Mouse (Mus musculus): ENCODE measurements at regions not wholly inside any gene's neighbourhood (a gene's known extent, or its start where the extent isn't known, plus 50 kb on each side); places are given as distances from the start of the nearest gene placed in this dataset.

- ATAC-seq, result no peak
- Histone ChIP-seq H3K4me3 (replicated peaks; ENCODE audit: low read length) (no peak overlapping the region), H3K27ac (ENCODE audit: low read length) (no peak overlapping the region), H3K9ac (replicated peaks; ENCODE audit: low read depth, low read length) (no peak overlapping the region), H3K4me1 (replicated peaks; ENCODE audit: control insufficient read depth, insufficient read depth, low read length) (no peaks in the 10 kb centered on the region), H3K36me3 (ENCODE audit: control insufficient read depth, insufficient read depth) (no peaks in the 10 kb centered on the region), H3K27me3 (replicated peaks; ENCODE audit: control insufficient read depth, insufficient read depth, low read length) (no peaks in the 10 kb centered on the region), H3K9me3 (ENCODE audit: control insufficient read depth, low read length) (no peaks in the 10 kb centered on the region), H3K4me2 (ENCODE audit: low read length) (no peak overlapping the region)
- 42% methylated on average over 9 of the region's 9 CpGs for WGBS
Observed at GRCm38 (mm10) chr4:87718166-87718805, 314.9 kb downstream of the Mllt3 start.

GRCm38 (mm10) chr4:87715212-87715933 is 317.8 kb downstream of the Mllt3 start:
- ATAC-seq, result no peak
- H3K27ac ChIP-seq (ENCODE audit: low read length), result no peak overlapping the region
- no peak overlapping the region for H3K9ac ChIP-seq (replicated peaks; ENCODE audit: low read depth, low read length)
- H3K4me1 ChIP-seq (replicated peaks; ENCODE audit: control insufficient read depth, insufficient read depth, low read length), result no peaks in the 10 kb centered on the region
- no peaks in the 10 kb centered on the region for H3K27me3 ChIP-seq (replicated peaks; ENCODE audit: control insufficient read depth, insufficient read depth, low read length)
- H3K4me2 ChIP-seq (ENCODE audit: low read length), result no peak overlapping the region
- H3K9me3 ChIP-seq (ENCODE audit: control insufficient read depth, low read length), result no peaks in the 10 kb centered on the region
- H3K36me3 ChIP-seq (ENCODE audit: control insufficient read depth, insufficient read depth), result no peaks in the 10 kb centered on the region
- WGBS, result 75% methylated on average over 11 of the region's 11 CpGs
- no peak overlapping the region for H3K4me3 ChIP-seq (replicated peaks; ENCODE audit: low read length)

GRCm38 (mm10) chr4:87712691-87713090 is 320.5 kb downstream of the Mllt3 start:
- Histone ChIP-seq H3K4me1 (replicated peaks; ENCODE audit: control insufficient read depth, insufficient read depth, low read length) (peaks cover 6% of the 10 kb centered on the region), H3K36me3 (ENCODE audit: control insufficient read depth, insufficient read depth) (no peaks in the 10 kb centered on the region), H3K27ac (ENCODE audit: low read length) (no peak overlapping the region), H3K27me3 (replicated peaks; ENCODE audit: control insufficient read depth, insufficient read depth, low read length) (no peaks in the 10 kb centered on the region), H3K9me3 (ENCODE audit: control insufficient read depth, low read length) (no peaks in the 10 kb centered on the region), H3K9ac (replicated peaks; ENCODE audit: low read depth, low read length) (no peak overlapping the region), H3K4me2 (ENCODE audit: low read length) (no peak overlapping the region), H3K4me3 (replicated peaks; ENCODE audit: low read length) (no peak overlapping the region)
- ATAC-seq, result no peak
- WGBS, result 87% methylated on average over 2 of the region's 2 CpGs

- Histone ChIP-seq H3K9ac (replicated peaks; ENCODE audit: low read depth, low read length) (no peak overlapping the region), H3K9me3 (ENCODE audit: control insufficient read depth, low read length) (no peaks in the 10 kb centered on the region), H3K27me3 (replicated peaks; ENCODE audit: control insufficient read depth, insufficient read depth, low read length) (no peaks in the 10 kb centered on the region), H3K36me3 (ENCODE audit: control insufficient read depth, insufficient read depth) (no peaks in the 10 kb centered on the region), H3K4me1 (replicated peaks; ENCODE audit: control insufficient read depth, insufficient read depth, low read length) (peaks cover 6% of the 10 kb centered on the region), H3K4me2 (ENCODE audit: low read length) (no peak overlapping the region), H3K27ac (ENCODE audit: low read length) (no peak overlapping the region), H3K4me3 (replicated peaks; ENCODE audit: low read length) (no peak overlapping the region)
- ATAC-seq, result no peak
- WGBS, result 97% methylated on average over 3 of the region's 3 CpGs
Observed at GRCm38 (mm10) chr4:87712286-87712685, 320.9 kb downstream of the Mllt3 start.

- peaks cover 6% of the 10 kb centered on the region for H3K4me1 ChIP-seq (replicated peaks; ENCODE audit: control insufficient read depth, insufficient read depth, low read length)
- H3K4me2 ChIP-seq (ENCODE audit: low read length), result no peak overlapping the region
- H3K27ac ChIP-seq (ENCODE audit: low read length), result no peak overlapping the region
- H3K27me3 ChIP-seq (replicated peaks; ENCODE audit: control insufficient read depth, insufficient read depth, low read length), result no peaks in the 10 kb centered on the region
- H3K9me3 ChIP-seq (ENCODE audit: control insufficient read depth, low read length), result no peaks in the 10 kb centered on the region
- 89% methylated on average over 8 of the region's 8 CpGs for WGBS
- no peak for ATAC-seq
- H3K9ac ChIP-seq (replicated peaks; ENCODE audit: low read depth, low read length), result no peak overlapping the region
- H3K36me3 ChIP-seq (ENCODE audit: control insufficient read depth, insufficient read depth), result no peaks in the 10 kb centered on the region
- H3K4me3 ChIP-seq (replicated peaks; ENCODE audit: low read length), result no peak overlapping the region
Observed at GRCm38 (mm10) chr4:87711185-87711827, 321.9 kb downstream of the Mllt3 start.

- H3K4me2 ChIP-seq (ENCODE audit: low read length), result no peak overlapping the region
Observed at GRCm38 (mm10) chr4:87708981-87709645, 324.1 kb downstream of the Mllt3 start.

GRCm38 (mm10) chr4:87707386-87707785 is 325.8 kb downstream of the Mllt3 start:
- ATAC-seq, result no peak
- Histone ChIP-seq H3K9ac (replicated peaks; ENCODE audit: low read depth, low read length) (no peak overlapping the region), H3K4me3 (replicated peaks; ENCODE audit: low read length) (no peak overlapping the region), H3K27ac (ENCODE audit: low read length) (no peak overlapping the region), H3K4me1 (replicated peaks; ENCODE audit: control insufficient read depth, insufficient read depth, low read length) (peaks cover 6% of the 10 kb centered on the region), H3K27me3 (replicated peaks; ENCODE audit: control insufficient read depth, insufficient read depth, low read length) (no peaks in the 10 kb centered on the region), H3K4me2 (ENCODE audit: low read length) (no peak overlapping the region), H3K36me3 (ENCODE audit: control insufficient read depth, insufficient read depth) (no peaks in the 10 kb centered on the region), H3K9me3 (ENCODE audit: control insufficient read depth, low read length) (no peaks in the 10 kb centered on the region)
- WGBS, result 67% methylated on average over 2 of the region's 2 CpGs

More at GRCm38 (mm10) chr4:87708981-87709645, 324.1 kb downstream of the Mllt3 start:
- H3K27me3 ChIP-seq (replicated peaks; ENCODE audit: control insufficient read depth, insufficient read depth, low read length), result no peaks in the 10 kb centered on the region
- ATAC-seq, result peak; percentile 43; the same call in 1 of the 2 replicates
- 10% methylated on average over 5 of the region's 5 CpGs for whole genome bisulfite sequencing
- no peak overlapping the region for H3K4me3 ChIP-seq (replicated peaks; ENCODE audit: low read length)
- no peak overlapping the region for H3K27ac ChIP-seq (ENCODE audit: low read length)
- H3K36me3 ChIP-seq (ENCODE audit: control insufficient read depth, insufficient read depth), result no peaks in the 10 kb centered on the region
- H3K9ac ChIP-seq (replicated peaks; ENCODE audit: low read depth, low read length), result no peak overlapping the region
- peaks cover 6% of the 10 kb centered on the region for H3K4me1 ChIP-seq (replicated peaks; ENCODE audit: control insufficient read depth, insufficient read depth, low read length)
- no peaks in the 10 kb centered on the region for H3K9me3 ChIP-seq (ENCODE audit: control insufficient read depth, low read length)

- Histone ChIP-seq H3K4me1 (replicated peaks; ENCODE audit: control insufficient read depth, insufficient read depth, low read length) (no peaks in the 10 kb centered on the region), H3K27me3 (replicated peaks; ENCODE audit: control insufficient read depth, insufficient read depth, low read length) (no peaks in the 10 kb centered on the region), H3K36me3 (ENCODE audit: control insufficient read depth, insufficient read depth) (no peaks in the 10 kb centered on the region), H3K27ac (ENCODE audit: low read length) (no peak overlapping the region), H3K9ac (replicated peaks; ENCODE audit: low read depth, low read length) (no peak overlapping the region), H3K4me3 (replicated peaks; ENCODE audit: low read length) (no peak overlapping the region), H3K4me2 (ENCODE audit: low read length) (no peak overlapping the region), H3K9me3 (ENCODE audit: control insufficient read depth, low read length) (no peaks in the 10 kb centered on the region)
- ATAC-seq, result peak; percentile 55
- 18% methylated on average over 4 of the region's 4 CpGs for WGBS
Observed at GRCm38 (mm10) chr4:87702834-87703233, 330.3 kb downstream of the Mllt3 start.

- no peaks in the 10 kb centered on the region for H3K27me3 ChIP-seq (replicated peaks; ENCODE audit: control insufficient read depth, insufficient read depth, low read length)
- 94% methylated on average over 3 of the region's 3 CpGs for WGBS
- no peaks in the 10 kb centered on the region for H3K9me3 ChIP-seq (ENCODE audit: control insufficient read depth, low read length)
- H3K4me2 ChIP-seq (ENCODE audit: low read length), result no peak overlapping the region
- H3K4me1 ChIP-seq (replicated peaks; ENCODE audit: control insufficient read depth, insufficient read depth, low read length), result no peaks in the 10 kb centered on the region
- no peak overlapping the region for H3K27ac ChIP-seq (ENCODE audit: low read length)
- ATAC-seq, result no peak
- H3K4me3 ChIP-seq (replicated peaks; ENCODE audit: low read length), result no peak overlapping the region
- H3K9ac ChIP-seq (replicated peaks; ENCODE audit: low read depth, low read length), result no peak overlapping the region
- no peaks in the 10 kb centered on the region for H3K36me3 ChIP-seq (ENCODE audit: control insufficient read depth, insufficient read depth)
Observed at GRCm38 (mm10) chr4:87702290-87702689, 330.9 kb downstream of the Mllt3 start.

Measured in forebrain, embryonic 16.5 days (tissue).